Mouse (Mus musculus): Measurements from ENCODE around the gene Prelid3b. TPM values are rescaled to one million over a fixed set of nuclear protein-coding genes. Genes with fewer than 3 reads are reported as not detected.

Gene Prelid3b
- polyA plus RNA-seq, 2 experiments = 60.7 to 90.8 TPM

GRCm38 (mm10) chr2:174473550-174473927 is 658 bp upstream of the Prelid3b start:
- 82% methylated on average over 5 of the region's 5 CpGs for WGBS (ENCODE audit: insufficient replicate concordance)
- no peak for DNase-seq (ENCODE audit: low read depth in 3 of 3, low spot score in 3 of 3)
- H3K27ac ChIP-seq = peak overlapping the region; percentile 79
- H3K4me3 ChIP-seq (ENCODE audit: insufficient read depth in 1 of 2, low read depth in 2 of 2, low read length in 2 of 2) = peak overlapping the region; percentile 53 to 61
- TF ChIP-seq EP300 (IDR thresholded peaks at IDR 0.05; ENCODE audit: low read depth) = no peak
- no peak for TF ChIP-seq CTCF (IDR thresholded peaks at IDR 0.05; ENCODE audit: low read depth)
- no peak for ATAC-seq (ENCODE audit: insufficient read depth)
- peaks cover 12% of the 10 kb centered on the region for H3K36me3 ChIP-seq (replicated peaks; ENCODE audit: control insufficient read depth, insufficient read depth, low read depth)
- peaks cover 27 to 33% of the 10 kb centered on the region in 2 experiments for H3K4me1 ChIP-seq (replicated peaks; ENCODE audit: control insufficient read depth in 2 of 2, insufficient read depth in 2 of 2, low read length in 1 of 2)
- peak overlapping the region; percentile 55 for H3K9ac ChIP-seq (replicated peaks)
- no peaks in the 10 kb centered on the region for H3K27me3 ChIP-seq (ENCODE audit: control insufficient read depth, insufficient read depth, low read length)
- H3K4me2 ChIP-seq (ENCODE audit: low read depth) = peak overlapping the region; percentile 76
- H3K9me3 ChIP-seq (ENCODE audit: control insufficient read depth, low read length) = no peaks in the 10 kb centered on the region

- H3K27me3 ChIP-seq (ENCODE audit: control insufficient read depth, insufficient read depth, low read length) = no peaks in the 10 kb centered on the region
- H3K9me3 ChIP-seq (ENCODE audit: control insufficient read depth, low read length) = no peaks in the 10 kb centered on the region
- 4% methylated on average over 30 of the region's 30 CpGs for WGBS (ENCODE audit: insufficient replicate concordance)
- H3K4me1 ChIP-seq (replicated peaks; ENCODE audit: control insufficient read depth in 2 of 2, insufficient read depth in 2 of 2, low read length in 1 of 2) = peaks cover 27 to 33% of the 10 kb centered on the region in 2 experiments
- no peak for TF ChIP-seq CTCF (IDR thresholded peaks at IDR 0.05; ENCODE audit: low read depth)
- TF ChIP-seq EP300 (IDR thresholded peaks at IDR 0.05; ENCODE audit: low read depth) = no peak
- DNase-seq (ENCODE audit: low read depth in 3 of 3, low spot score in 3 of 3) (no peak), ATAC-seq (ENCODE audit: insufficient read depth) (peak; percentile 36)
- H3K4me3 ChIP-seq (ENCODE audit: insufficient read depth in 1 of 2, low read depth in 2 of 2, low read length in 2 of 2) = peak overlapping the region; percentile 77 to 94
- peak overlapping the region; percentile 98 for H3K4me2 ChIP-seq (ENCODE audit: low read depth)
- peak overlapping the region; percentile 75 for H3K27ac ChIP-seq
- H3K9ac ChIP-seq (replicated peaks) = peak overlapping the region; percentile 93
- H3K36me3 ChIP-seq (replicated peaks; ENCODE audit: control insufficient read depth, insufficient read depth, low read depth) = peaks cover 20% of the 10 kb centered on the region
These were observed 474 bp downstream of the Prelid3b start for GRCm38 (mm10) chr2:174472407-174472806.

GRCm38 (mm10) chr2:174470786-174471405 is 2.0 kb downstream of the Prelid3b start:
- H3K27ac ChIP-seq = no peak overlapping the region; the same call in 1 of the 2 replicates

GRCm38 (mm10) chr2:174470333-174470732 is 2.5 kb downstream of the Prelid3b start:
- peaks cover 39% of the 10 kb centered on the region for H3K36me3 ChIP-seq (replicated peaks; ENCODE audit: control insufficient read depth, insufficient read depth, low read depth)
- no peak overlapping the region for H3K4me3 ChIP-seq (ENCODE audit: insufficient read depth in 1 of 2, low read depth in 2 of 2, low read length in 2 of 2)
- no peaks in the 10 kb centered on the region for H3K27me3 ChIP-seq (ENCODE audit: control insufficient read depth, insufficient read depth, low read length)
- TF ChIP-seq CTCF (IDR thresholded peaks at IDR 0.05; ENCODE audit: low read depth) (no peak), EP300 (IDR thresholded peaks at IDR 0.05; ENCODE audit: low read depth) (peak; percentile 53)
- 17% methylated on average over 4 of the region's 4 CpGs for WGBS (ENCODE audit: insufficient replicate concordance)
- no peak overlapping the region for H3K9ac ChIP-seq (replicated peaks)
- no peak overlapping the region for H3K27ac ChIP-seq
- ATAC-seq (ENCODE audit: insufficient read depth) = no peak; the same call in 1 of the 2 replicates
- H3K4me2 ChIP-seq (ENCODE audit: low read depth) = peak overlapping the region; percentile 98
- no peaks in the 10 kb centered on the region for H3K9me3 ChIP-seq (ENCODE audit: control insufficient read depth, low read length)
- peaks cover 27 to 33% of the 10 kb centered on the region in 2 experiments for H3K4me1 ChIP-seq (replicated peaks; ENCODE audit: control insufficient read depth in 2 of 2, insufficient read depth in 2 of 2, low read length in 1 of 2)
- DNase-seq (ENCODE audit: low read depth in 3 of 3, low spot score in 3 of 3) = peak; percentile 56 to 73 (median 60)

More at GRCm38 (mm10) chr2:174470786-174471405, 2.0 kb downstream of the Prelid3b start:
- Histone ChIP-seq H3K27me3 (ENCODE audit: control insufficient read depth, insufficient read depth, low read length) (no peaks in the 10 kb centered on the region), H3K9ac (replicated peaks) (peak overlapping the region; percentile 93), H3K4me1 (replicated peaks; ENCODE audit: control insufficient read depth in 2 of 2, insufficient read depth in 2 of 2, low read length in 1 of 2) (peaks cover 27 to 33% of the 10 kb centered on the region in 2 experiments), H3K4me2 (ENCODE audit: low read depth) (peak overlapping the region; percentile 98), H3K36me3 (replicated peaks; ENCODE audit: control insufficient read depth, insufficient read depth, low read depth) (peaks cover 33% of the 10 kb centered on the region), H3K4me3 (ENCODE audit: insufficient read depth in 1 of 2, low read depth in 2 of 2, low read length in 2 of 2) (peak overlapping the region in 1 of 2 experiments; percentile 1; a peak in 1 of 4 replicates), H3K9me3 (ENCODE audit: control insufficient read depth, low read length) (no peaks in the 10 kb centered on the region)
- ATAC-seq (ENCODE audit: insufficient read depth) = no peak
- WGBS (ENCODE audit: insufficient replicate concordance) = 75% methylated on average over 7 of the region's 7 CpGs
- DNase-seq (ENCODE audit: low read depth in 3 of 3, low spot score in 3 of 3) = no peak
- TF ChIP-seq EP300 (IDR thresholded peaks at IDR 0.05; ENCODE audit: low read depth) = no peak
- no peak for TF ChIP-seq CTCF (IDR thresholded peaks at IDR 0.05; ENCODE audit: low read depth)

GRCm38 (mm10) chr2:174463789-174464523 is 8.9 kb downstream of the Prelid3b start, which contains the start of gene Atp5e:
Gene Atp5e, minus strand, starts transcription at chr2:174464105.
- Histone ChIP-seq H3K9me3 (ENCODE audit: control insufficient read depth, low read length) (no peaks in the 10 kb centered on the region), H3K9ac (replicated peaks) (peak within 1 kb of the TSS; percentile 90), H3K27me3 (ENCODE audit: control insufficient read depth, insufficient read depth, low read length) (no peaks in the 10 kb centered on the region), H3K4me1 (replicated peaks; ENCODE audit: control insufficient read depth in 2 of 2, insufficient read depth in 2 of 2, low read length in 1 of 2) (peaks cover 4 to 5% of the 10 kb centered on the region in 2 experiments; a peak in 2 of 4 replicates), H3K27ac (peak within 1 kb of the TSS; percentile 43), H3K36me3 (replicated peaks; ENCODE audit: control insufficient read depth, insufficient read depth, low read depth) (peaks cover 52% of the 10 kb centered on the region), H3K4me3 (ENCODE audit: insufficient read depth in 1 of 2, low read depth in 2 of 2, low read length in 2 of 2) (peak within 1 kb of the TSS; percentile 80 to 81), H3K4me2 (ENCODE audit: low read depth) (peak within 1 kb of the TSS; percentile 98)
- DNase-seq (ENCODE audit: low read depth in 3 of 3, low spot score in 3 of 3) (peak; percentile 85), ATAC-seq (ENCODE audit: insufficient read depth) (peak; percentile 100)
- WGBS (ENCODE audit: insufficient replicate concordance) = 2% methylated on average over 48 of the region's 48 CpGs
- 0 out of 2 replicates have a peak, but pooled peaks have one; percentile 11 for TF ChIP-seq CTCF (IDR thresholded peaks at IDR 0.05; ENCODE audit: low read depth)
- TF ChIP-seq EP300 (IDR thresholded peaks at IDR 0.05; ENCODE audit: low read depth) = 0 out of 2 replicates have a peak, but pooled peaks have one; percentile 7
